Mouse (Mus musculus): ENCODE measurements around the gene Barhl1.

DNA sequence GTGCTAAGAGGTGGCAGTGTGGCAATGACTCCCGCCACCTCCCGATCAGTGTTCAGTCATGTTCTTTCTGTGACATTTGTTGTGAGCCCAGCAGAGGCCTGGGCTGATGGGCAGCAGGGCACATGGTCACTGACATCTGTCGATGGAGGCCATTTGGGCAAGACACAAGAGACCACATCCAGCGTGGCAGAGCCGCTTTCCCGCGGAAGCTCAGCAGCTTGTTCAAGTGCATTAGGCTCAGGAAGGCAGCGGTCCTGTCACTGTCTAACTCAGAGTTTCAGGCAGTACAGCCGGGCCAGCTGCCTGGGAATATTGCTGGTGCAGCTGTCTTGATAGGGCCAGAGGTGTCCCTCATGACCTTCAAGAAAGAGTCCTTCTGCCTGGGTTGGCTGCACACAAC is 38.1 kb upstream of the Barhl1 start:
- no peak for TF ChIP-seq EP300 (IDR thresholded peaks at IDR 0.05; ENCODE audit: low read depth)
- TF ChIP-seq CTCF (IDR thresholded peaks at IDR 0.05; ENCODE audit: low read depth), result no peak
